Mouse (Mus musculus): ENCODE results near the gene Zfp943. TPM values are rescaled to one million over a fixed set of nuclear protein-coding genes. Genes with fewer than 3 reads are reported as not detected.

Zfp943 gene
- polyA plus RNA-seq (2014; fragmentation: Illumina TruSeq; extraction: RNeasy Lipid Tissue Mini Kit (QIAGEN cat#74804); ENCODE audit: low read depth, low replicate concordance): 51.9 TPM

GRCm38 (mm10) chr17:21962107-21962907 lies at the start of gene Zfp943, which contains the start of gene Zfp942:
Gene Zfp943, plus strand, starts transcription at chr17:21962552.
Gene Zfp942, minus strand, starts transcription at chr17:21962464.

Other genes with a start within 250 kb of the Zfp943 start
- gene Zfp229, start 231.8 kb upstream of the Zfp943 start, polyA plus RNA-seq (2014; fragmentation: Illumina TruSeq; extraction: RNeasy Lipid Tissue Mini Kit (QIAGEN cat#74804); ENCODE audit: low read depth, low replicate concordance): 6.4 TPM
- gene Zfp820, start 116.8 kb upstream of the Zfp943 start, polyA plus RNA-seq (2014; fragmentation: Illumina TruSeq; extraction: RNeasy Lipid Tissue Mini Kit (QIAGEN cat#74804); ENCODE audit: low read depth, low replicate concordance): 2.9 TPM
- 7.7 TPM for gene Zfp995, start 52.6 kb upstream of the Zfp943 start, polyA plus RNA-seq (2014; fragmentation: Illumina TruSeq; extraction: RNeasy Lipid Tissue Mini Kit (QIAGEN cat#74804); ENCODE audit: low read depth, low replicate concordance)
- 62.7 TPM for gene Zfp942, start 88 bp upstream of the Zfp943 start, polyA plus RNA-seq (2014; fragmentation: Illumina TruSeq; extraction: RNeasy Lipid Tissue Mini Kit (QIAGEN cat#74804); ENCODE audit: low read depth, low replicate concordance)
- gene Zfp947, start 203.6 kb downstream of the Zfp943 start, polyA plus RNA-seq (2014; fragmentation: Illumina TruSeq; extraction: RNeasy Lipid Tissue Mini Kit (QIAGEN cat#74804); ENCODE audit: low read depth, low replicate concordance): 1.8 TPM

All from testis, adult 10 weeks (tissue).